Mouse (Mus musculus) 416B (cell line): ENCODE results near the gene Slc25a22.

Experiments
- DNase-seq: peaks from one replicate; pipeline ENCODE4 v3.0.0; 2011; ENCODE audit warnings: low read depth

The Slc25a22 gene

GRCm38 (mm10) chr7:141413809-141414584 lies 23.7 kb downstream of the Slc25a22 start, which contains the start of gene Gatd1:
Gene Gatd1 (minus strand): TSS chr7:141414136.
- peak; percentile 99 for DNase-seq

GRCm38 (mm10) chr7:141413331-141413730 lies 24.4 kb downstream of the Slc25a22 start:
- peak; percentile 18 for DNase-seq

- DNase-seq: no peak
Measured at GRCm38 (mm10) chr7:141411667-141412066, 26.0 kb downstream of the Slc25a22 start.

- no peak for DNase-seq
Measured at GRCm38 (mm10) chr7:141410631-141411030, 27.1 kb downstream of the Slc25a22 start.

GRCm38 (mm10) chr7:141408833-141409232 lies 28.9 kb downstream of the Slc25a22 start:
- DNase-seq: peak; percentile 83

GRCm38 (mm10) chr7:141407670-141408069 lies 30.0 kb downstream of the Slc25a22 start:
- peak; percentile 26 for DNase-seq

DNA sequence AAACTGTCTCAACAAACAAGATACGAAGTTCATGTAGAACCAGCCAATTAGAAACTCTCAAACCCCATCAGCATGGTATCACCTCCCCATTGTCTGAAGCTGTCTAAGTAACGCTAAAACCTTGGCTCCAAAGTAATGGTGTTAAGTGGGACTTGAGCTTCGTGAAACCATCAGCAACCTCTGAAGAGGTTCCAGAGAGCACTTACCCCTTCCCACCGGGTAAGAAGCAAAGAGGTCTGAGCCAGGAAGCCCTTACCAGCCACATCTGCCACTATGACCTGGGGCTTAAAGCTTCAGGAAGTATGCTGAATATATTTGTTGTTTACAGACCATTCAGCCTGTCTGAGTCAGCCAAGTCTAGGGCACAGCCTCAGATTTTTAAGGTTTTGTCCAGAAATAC lies 32.2 kb downstream of the Slc25a22 start:
- no peak for DNase-seq

GRCm38 (mm10) chr7:141403305-141403704 lies 34.4 kb downstream of the Slc25a22 start:
- DNase-seq: peak; percentile 81

DNA sequence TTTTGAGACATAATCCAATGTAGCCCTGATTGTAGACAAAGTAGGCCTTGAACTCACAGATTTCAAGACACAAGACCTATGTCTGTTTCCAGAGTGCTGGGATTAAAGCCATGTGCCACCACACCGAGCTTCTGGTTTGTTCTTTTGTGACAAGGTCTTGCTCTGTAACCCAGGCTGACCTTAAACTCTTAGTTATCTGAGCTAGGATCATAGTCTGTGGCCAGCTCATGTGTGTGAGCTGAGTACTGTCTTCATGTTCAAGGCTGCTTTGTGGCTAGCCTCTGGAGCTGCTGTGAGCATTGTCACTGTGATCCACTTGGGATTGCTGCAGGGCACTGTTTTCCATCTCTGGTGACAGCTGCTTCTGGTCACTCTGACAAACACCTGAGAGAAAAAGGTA lies 42.3 kb downstream of the Slc25a22 start:
- peak; percentile 80 for DNase-seq

GRCm38 (mm10) chr7:141394771-141395170 lies 42.9 kb downstream of the Slc25a22 start:
- DNase-seq: peak; percentile 87

DNA sequence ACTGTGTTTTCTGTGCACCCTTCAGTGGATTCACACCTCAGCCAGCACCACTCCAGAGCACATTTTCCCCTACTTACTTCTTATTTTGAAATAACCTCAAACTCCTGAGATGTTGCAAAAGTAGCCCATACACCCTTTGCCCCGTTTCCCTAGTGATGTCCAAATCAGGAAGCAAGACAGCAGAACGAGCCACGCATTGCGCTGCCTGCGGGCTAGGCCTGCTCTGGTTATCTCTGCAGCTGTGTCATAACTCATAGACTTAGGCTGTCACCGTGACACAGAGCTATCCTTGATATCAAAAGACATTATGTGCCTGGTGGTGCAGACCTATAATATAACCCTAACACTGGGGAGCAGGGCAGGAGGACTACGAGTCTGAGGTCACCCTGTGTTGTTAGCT lies 43.5 kb downstream of the Slc25a22 start:
- peak; percentile 94 for DNase-seq

GRCm38 (mm10) chr7:141392552-141393222 lies 45.0 kb downstream of the Slc25a22 start:
- DNase-seq: peak; percentile 89

DNA sequence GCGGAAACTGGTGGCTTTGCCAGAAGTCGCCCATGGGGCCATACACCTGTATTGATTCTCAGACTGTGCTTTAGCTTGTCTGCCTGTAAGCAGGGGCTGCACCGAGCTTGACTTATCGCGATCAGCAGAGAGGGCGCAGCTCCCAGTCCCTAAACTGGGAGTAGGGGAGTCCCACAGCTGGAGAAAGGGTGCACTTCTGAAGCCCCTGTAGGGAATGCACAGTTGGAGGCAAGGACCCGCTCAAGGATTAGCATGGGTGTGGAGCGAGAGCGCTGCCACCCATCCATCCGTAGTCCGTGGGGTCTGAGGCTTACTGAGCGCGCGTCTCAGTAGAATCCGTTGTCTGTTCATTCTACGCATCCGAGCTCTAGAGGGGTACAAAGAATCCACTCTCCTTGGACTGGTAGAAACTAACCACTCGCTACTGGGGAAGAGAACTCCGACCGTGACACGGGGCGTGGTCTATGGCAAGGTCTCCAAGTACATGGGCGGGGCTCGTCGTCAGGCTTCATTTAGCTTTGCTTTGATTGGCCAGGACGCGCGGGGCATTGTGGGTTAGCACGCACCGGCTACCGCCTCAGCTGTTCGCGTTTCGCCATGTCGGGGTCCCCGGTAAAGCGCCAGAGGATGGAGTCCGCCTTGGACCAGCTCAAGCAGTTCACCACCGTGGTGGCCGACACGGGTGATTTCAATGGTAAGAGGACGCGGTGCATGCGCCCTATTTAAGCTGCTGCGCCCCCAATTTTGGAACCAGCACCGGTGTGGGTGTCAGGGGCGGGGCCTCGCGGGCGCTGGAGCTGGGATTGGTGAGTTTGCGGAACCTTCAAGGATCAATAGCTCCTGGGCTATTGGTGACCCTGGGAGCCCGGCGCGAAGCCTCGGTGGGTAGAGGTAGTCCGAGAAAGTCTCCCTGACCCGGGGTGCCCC lies 45.8 kb downstream of the Slc25a22 start, which contains the start of gene Taldo1:
TSS of gene Taldo1 (plus strand) at position 575 of the 927 bp plus-strand sequence.
- peak; percentile 96 for DNase-seq

DNA sequence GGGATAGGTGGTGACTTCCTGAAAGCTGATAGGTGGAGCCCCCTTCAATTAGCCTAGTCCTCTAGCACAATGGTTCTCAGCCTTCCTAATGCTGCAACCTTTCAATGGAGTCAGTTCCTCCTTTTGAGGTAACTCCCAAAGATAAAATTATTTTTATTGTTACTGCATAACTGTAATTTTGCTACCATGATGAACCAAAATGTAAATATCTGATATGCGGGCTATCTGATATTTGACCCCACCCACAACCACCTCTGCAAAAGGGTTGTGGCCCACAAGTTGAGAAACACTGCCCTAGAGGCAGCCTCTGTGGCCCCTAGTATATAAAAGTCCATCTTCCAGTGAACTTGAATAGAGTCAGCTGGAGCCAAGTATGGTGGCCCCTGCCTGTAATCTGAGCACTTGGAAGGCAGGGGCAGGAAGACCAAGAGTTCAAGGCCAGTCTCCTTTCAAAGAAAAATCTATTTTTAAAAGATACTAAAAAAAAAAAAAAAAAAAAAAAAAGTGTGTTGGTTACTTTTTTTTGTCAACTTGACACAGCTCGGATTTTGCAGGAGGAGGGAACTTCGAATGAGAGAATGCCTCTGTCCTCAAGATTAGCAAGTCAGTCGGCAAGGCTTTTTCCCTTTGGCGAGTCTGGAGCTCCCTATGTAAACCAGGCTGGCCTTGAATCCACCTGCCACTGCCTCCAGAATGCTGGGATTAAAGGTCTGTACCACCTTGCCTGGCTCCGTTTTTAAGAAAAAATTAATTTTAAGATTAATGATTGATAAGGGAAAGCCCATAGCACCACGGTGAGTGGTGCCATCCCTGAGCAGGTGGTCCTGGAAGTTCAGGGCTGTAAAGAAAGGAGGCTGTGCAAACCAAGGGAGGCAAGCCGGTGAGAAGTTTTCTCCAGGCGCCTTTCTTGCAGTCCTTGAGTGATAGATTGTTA lies 47.1 kb downstream of the Slc25a22 start:
- peak; percentile 54 for DNase-seq

DNA sequence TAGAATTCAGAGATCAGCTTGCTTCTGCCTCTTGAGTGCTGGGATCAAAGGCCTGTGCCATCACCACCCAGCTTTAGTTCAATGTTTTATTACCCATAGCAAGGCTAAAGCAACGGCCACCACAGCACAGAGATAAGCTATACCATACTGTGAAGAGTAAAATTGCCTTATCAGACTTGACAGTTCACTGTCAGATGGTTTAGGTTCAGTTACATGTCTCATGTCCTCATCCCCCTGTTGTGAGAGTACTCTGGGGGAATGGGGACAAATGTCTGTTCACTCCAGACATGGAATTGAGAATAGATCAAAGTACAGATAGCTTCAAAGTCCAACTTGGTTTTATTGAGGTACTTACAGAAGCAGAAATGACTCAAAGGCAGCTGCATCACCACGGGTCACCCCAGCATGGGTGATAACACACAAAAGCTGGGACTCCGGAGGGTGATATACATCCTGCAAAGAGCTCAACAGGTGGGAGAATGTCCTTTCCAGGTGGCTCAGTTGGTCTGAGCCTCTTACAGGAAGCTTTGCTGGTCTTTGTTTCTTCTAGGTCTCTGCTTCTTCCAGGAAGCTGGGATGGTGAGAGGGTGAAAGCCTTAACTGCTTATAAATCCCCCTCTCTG lies 49.1 kb downstream of the Slc25a22 start:
- no peak for DNase-seq

DNA sequence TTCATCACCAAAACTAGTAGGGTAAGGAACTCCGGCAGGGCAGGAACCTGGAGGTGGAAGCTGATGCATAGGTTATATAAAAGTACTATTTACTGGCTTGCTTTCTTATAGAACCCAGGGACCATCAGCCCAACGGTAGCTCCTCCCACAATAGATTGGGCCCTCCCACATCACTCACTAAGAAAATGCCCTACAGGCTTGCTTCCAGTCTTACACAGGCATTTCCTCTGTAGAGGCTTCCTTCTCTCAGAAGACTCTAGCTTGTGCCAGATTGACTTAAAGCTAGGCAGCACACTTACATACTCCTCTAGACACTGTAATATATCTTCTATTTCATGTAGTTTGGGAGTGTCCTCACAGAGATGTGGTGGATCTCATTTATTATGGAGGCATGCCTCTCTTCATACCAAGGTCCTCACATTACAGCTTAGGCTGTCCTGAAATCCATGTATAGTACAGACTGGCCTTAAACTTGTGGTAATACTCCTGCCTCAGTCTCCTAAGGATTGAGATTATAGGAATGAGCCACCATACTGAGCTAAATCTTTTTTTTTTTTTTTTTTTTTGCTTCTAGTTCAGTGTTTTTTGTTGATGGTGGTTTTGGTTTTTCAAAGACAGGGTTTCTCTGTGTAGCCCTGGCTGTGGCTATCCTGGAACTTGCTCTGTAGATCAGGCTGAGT lies 49.7 kb downstream of the Slc25a22 start:
- peak; percentile 45 for DNase-seq

DNA sequence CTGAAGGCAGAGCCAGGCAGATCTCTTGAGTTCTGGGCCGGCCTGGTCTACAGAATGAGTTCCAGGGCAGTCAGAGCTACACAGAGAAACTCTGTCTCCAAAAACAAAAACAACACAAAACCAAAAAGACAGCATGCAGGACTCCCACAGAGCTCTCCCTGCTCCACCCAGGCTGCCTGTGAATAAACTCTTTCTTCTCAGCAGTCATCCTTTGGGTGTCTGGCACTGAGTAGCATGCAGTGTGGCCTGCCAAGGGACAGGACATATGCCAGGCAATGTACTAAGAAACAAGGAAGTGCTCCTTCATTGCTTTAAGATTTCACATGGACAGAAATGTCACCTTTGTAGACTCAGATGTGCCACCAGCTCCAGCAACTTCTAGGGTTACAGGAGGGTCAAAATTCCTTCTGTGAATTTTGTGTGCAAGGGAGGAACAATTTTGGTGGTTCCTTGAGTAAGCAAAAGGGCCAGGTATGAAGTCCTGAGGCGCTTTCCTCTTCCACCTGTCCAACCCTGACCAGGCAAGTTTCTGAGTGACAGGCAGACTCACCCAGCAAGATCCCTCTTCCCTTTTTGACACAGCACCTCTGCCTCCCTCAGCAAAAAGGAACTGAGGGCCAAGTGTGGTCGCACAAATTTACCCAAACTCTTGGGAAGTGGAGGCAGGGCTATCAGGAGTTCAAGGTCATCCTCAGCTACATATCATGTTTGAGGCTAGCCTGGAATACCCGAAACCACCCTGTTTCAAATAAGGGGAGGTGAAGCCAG lies 56.4 kb downstream of the Slc25a22 start:
- peak; percentile 48 for DNase-seq
